Mouse (Mus musculus): ENCODE measurements around the gene Gm45716.
"Not testable (repeated sequence)": the region's sequence is repeated elsewhere in the genome, so short reads cannot be mapped to it uniquely, and the experiment has no call there.

GRCm38 (mm10) chr11:90281943-90282342 is 94.5 kb downstream of the Gm45716 start:
- TF ChIP-seq POLR2A (IDR thresholded peaks at IDR 0.05; ENCODE audit: low read depth, low read length); CTCF (IDR thresholded peaks at IDR 0.05; ENCODE audit: extremely low read depth, insufficient read length, insufficient replicate concordance, low read depth, low read length): not testable (repeated sequence)
